18 mouse cellular contexts compared by ENCODE assay signal in genomic region chr7:80449620-80450091, GRCm38 (mm10). TPM values are rescaled to one million over a fixed set of nuclear protein-coding genes. Genes with fewer than 3 reads are reported as not detected.
DNase-seq lines count a peak whose midpoint lies in the region; ATAC-seq and TF ChIP-seq lines count a peak whose summit lies in the region.
"Had no signal": no experiment of that assay in that cellular context is flagged by ENCODE, and none has a peak within 500 bp of the region (broad histone marks: within the 10 kb centered on the region; RNA-seq: fewer than 3 reads in every experiment).

No protein-coding gene starts in this region.

- H3K9me3 ChIP-seq in G1E (replicated peaks) = no peaks in the 10 kb centered on the region
- no peaks in the 10 kb centered on the region for H3K9me3 ChIP-seq in forebrain, embryonic 13.5 days (replicated peaks)
- H3K9me3 ChIP-seq: embryonic facial prominence, embryonic 10.5 days; heart, embryonic 15.5 days; hindbrain, embryonic 10.5 days; kidney, embryonic 15.5 days; limb, embryonic 15.5 days had no signal

- ATAC-seq in G1E (ENCODE audit: extremely low read depth, insufficient number of reproducible peaks, low FRiP score, poor library complexity, severe bottlenecking) = peak; percentile 71
- peak; percentile 26 for ATAC-seq in megakaryocyte, adult 5-6 weeks (ENCODE audit: poor library complexity, severe bottlenecking)
- no peak for ATAC-seq in forebrain, embryonic 13.5 days
- ATAC-seq: forebrain, embryonic 16.5 days had no signal

- no peak for TF ChIP-seq POLR2A in spleen, adult 2 months (IDR thresholded peaks at IDR 0.05; ENCODE audit: low read depth, low read length)

- no peak for TF ChIP-seq CTCF in spleen, adult 2 months (IDR thresholded peaks at IDR 0.05; ENCODE audit: extremely low read depth, insufficient read depth, insufficient read length, insufficient replicate concordance)
- no peak for TF ChIP-seq CTCF in G1E (IDR thresholded peaks at IDR 0.05; ENCODE audit: low read depth, low read length)

- no peak overlapping the region for H3K4me3 ChIP-seq in spleen, adult 2 months (ENCODE audit: extremely low read depth, insufficient read depth, insufficient read length)
- no peak overlapping the region; the same call in 1 of the 2 replicates for H3K4me3 ChIP-seq in G1E (ENCODE audit: low read depth, low read length)
- no peak overlapping the region for H3K4me3 ChIP-seq in forebrain, embryonic 13.5 days
- H3K4me3 ChIP-seq: embryonic facial prominence, embryonic 10.5 days; heart, embryonic 15.5 days; hindbrain, embryonic 10.5 days; kidney, embryonic 15.5 days; limb, embryonic 15.5 days had no signal

- H3K27ac ChIP-seq in spleen, adult 2 months (ENCODE audit: insufficient read depth, low read length) = peak overlapping the region; percentile 48
- no peak overlapping the region for H3K27ac ChIP-seq in forebrain, embryonic 13.5 days
- H3K27ac ChIP-seq: embryonic facial prominence, embryonic 10.5 days; heart, embryonic 15.5 days; hindbrain, embryonic 10.5 days; kidney, embryonic 15.5 days; limb, embryonic 15.5 days had no signal

- H3K9ac ChIP-seq in forebrain, embryonic 13.5 days = no peak overlapping the region
- H3K9ac ChIP-seq: heart, embryonic 15.5 days; kidney, embryonic 15.5 days; limb, embryonic 15.5 days had no signal

- no peaks in the 10 kb centered on the region for H3K36me3 ChIP-seq in spleen, adult 2 months (ENCODE audit: control insufficient read depth, insufficient read depth, low read length)
- H3K36me3 ChIP-seq in G1E (replicated peaks) = peaks cover 37% of the 10 kb centered on the region
- H3K36me3 ChIP-seq in forebrain, embryonic 13.5 days (ENCODE audit: poor library complexity, severe bottlenecking) = peaks cover 30% of the 10 kb centered on the region

- no peaks in the 10 kb centered on the region for H3K27me3 ChIP-seq in spleen, adult 2 months (ENCODE audit: control insufficient read depth, insufficient read depth, low read length)
- H3K27me3 ChIP-seq in G1E (ENCODE audit: insufficient read depth, low read length) = no peaks in the 10 kb centered on the region
- no peaks in the 10 kb centered on the region for H3K27me3 ChIP-seq in forebrain, embryonic 13.5 days
- H3K27me3 ChIP-seq: heart, embryonic 15.5 days; kidney, embryonic 15.5 days; limb, embryonic 15.5 days had no signal

- peak in 1 of 2 experiments; percentile 33 for DNase-seq in spleen, adult 2 months (ENCODE audit: low read depth in 1 of 2, low spot score in 2 of 2)
- DNase-seq in spleen, adult 12 weeks (ENCODE audit: low spot score) = no peak
- DNase-seq in G1E (ENCODE audit: low spot score) = peak; percentile 33
- peak; percentile 48 for DNase-seq in c-Kit-positive CD71-positive TER-119-negative erythroid progenitor cells, embryonic 14.5 days (ENCODE audit: low read depth)
- DNase-seq in kidney, postnatal 25 days = no peak
- no peak for DNase-seq in cerebellum, postnatal 36 days
- DNase-seq: adrenal gland, postnatal 36 days; cerebellum, postnatal 14 days; layer of hippocampus, postnatal 36 days; right cerebral cortex, postnatal 4 days had no signal

- 50% methylated on average over 6 of the region's 6 CpGs for WGBS in spleen, adult 2 months
- 83% methylated on average over 6 of the region's 6 CpGs for WGBS in forebrain, embryonic 13.5 days

- no peak overlapping the region for H3K4me2 ChIP-seq in forebrain, embryonic 13.5 days
- H3K4me2 ChIP-seq: heart, embryonic 15.5 days; kidney, embryonic 15.5 days; limb, embryonic 15.5 days had no signal

- peaks cover 11% of the 10 kb centered on the region; the same call in 1 of the 2 replicates for H3K4me1 ChIP-seq in spleen, adult 2 months (ENCODE audit: control insufficient read depth, insufficient read depth, insufficient read length)
- peaks cover 74% of the 10 kb centered on the region for H3K4me1 ChIP-seq in G1E (ENCODE audit: insufficient read depth, low read depth, low read length)
- no peaks in the 10 kb centered on the region for H3K4me1 ChIP-seq in forebrain, embryonic 13.5 days

RNA-seq across cellular contexts. Expression of gene Furin, which starts 44.4 kb away (rescaled TPM):
- polyA plus RNA-seq in spleen, adult 2 months (2012; rRNA removed) = 35.7 and 48.6 TPM in 2 replicates
- 25.1 and 26.0 TPM in 2 replicates for total RNA-seq in G1E (2014; fragmentation: Nextera tagmentation)
- 16.2 and 21.3 TPM in 2 replicates for total RNA-seq in G1E (2017)
- 30.4 and 33.0 TPM in 2 replicates for polyA plus RNA-seq in G1E (2012)
- total RNA-seq in megakaryocyte, adult 5-6 weeks (2015) = 28.0 and 34.1 TPM in 2 replicates
- total RNA-seq in megakaryocyte, adult 5-6 weeks (2017) = 13.8 and 21.3 TPM in 2 replicates
- polyA plus RNA-seq in forebrain, embryonic 13.5 days (2015; fragmentation: Nextera tagmentation; extraction: Ambion mirVana) = 3.0 and 3.4 TPM in 2 replicates

Comparison
In these comparisons a context has a peak if more than half of its experiments do, and no peak if none do; other contexts are left out.
1. DNase-seq: peak in G1E (single experiment) and c-Kit-positive CD71-positive TER-119-negative erythroid progenitor cells, embryonic 14.5 days (single experiment); none in spleen, adult 12 weeks (single experiment), kidney, postnatal 25 days (0 of 2) and cerebellum, postnatal 36 days (0 of 2).